Mouse (Mus musculus) myocyte (in vitro differentiated cells): Measurements from ENCODE around the gene Dhdds.

Experiments used
- CEBPB ChIP-seq: IDR thresholded peaks from 2 replicates; pipeline ENCODE4 v1.6.1; 2011; ENCODE audit warnings: mild to moderate bottlenecking, moderate library complexity; ENCODE audit not compliant: poor library complexity, insufficient read depth, severe bottlenecking
- E2F4 ChIP-seq: IDR thresholded peaks from one replicate; pipeline ENCODE4 v1.6.1; 2011; ENCODE audit warnings: mild to moderate bottlenecking, control low read depth, moderate library complexity; ENCODE audit not compliant: insufficient read depth
- MAX ChIP-seq: IDR thresholded peaks from one replicate; pipeline ENCODE4 v1.6.1; 2011; ENCODE audit warnings: low read depth, mild to moderate bottlenecking, control low read depth
- MYOD1 ChIP-seq, 3 experiments: IDR thresholded peaks; one replicate each; pipeline ENCODE4 v1.6.1; 2011; ENCODE audit warnings: control low read depth in 2 of 3, low read depth in 2 of 3, mild to moderate bottlenecking in 2 of 3, moderate library complexity in 1 of 3; ENCODE audit not compliant: insufficient read length in 2 of 3, control insufficient read depth in 1 of 3
- MYOG ChIP-seq, 3 experiments: IDR thresholded peaks; one replicate each; pipeline ENCODE4 v1.6.1; 2011; ENCODE audit warnings: control low read depth in 2 of 3, low read depth in 2 of 3, mild to moderate bottlenecking in 2 of 3; ENCODE audit not compliant: insufficient read length in 2 of 3, control insufficient read depth in 1 of 3, insufficient read depth in 1 of 3
- POLR2A ChIP-seq: IDR thresholded peaks from one replicate; pipeline ENCODE4 v1.6.1; 2011; ENCODE audit warnings: low read depth, mild to moderate bottlenecking, control low read depth, moderate library complexity; ENCODE audit not compliant: insufficient read length
- POLR2AphosphoS2 ChIP-seq: IDR thresholded peaks from one replicate; pipeline ENCODE4 v1.6.1; 2011; ENCODE audit warnings: low read depth, control low read depth; ENCODE audit not compliant: insufficient read length
- TCF12 ChIP-seq: IDR thresholded peaks from one replicate; pipeline ENCODE4 v1.6.1; 2011; ENCODE audit warnings: mild to moderate bottlenecking, control low read depth; ENCODE audit not compliant: poor library complexity, insufficient read depth, severe bottlenecking
- TCF3 ChIP-seq: IDR thresholded peaks from one replicate; pipeline ENCODE4 v1.6.1; 2011; ENCODE audit warnings: low read depth, control low read depth; ENCODE audit not compliant: insufficient read length
- USF1 ChIP-seq: IDR thresholded peaks from one replicate; pipeline ENCODE4 v1.6.1; 2011; ENCODE audit warnings: low read depth, mild to moderate bottlenecking, control low read depth, moderate library complexity

- TF ChIP-seq POLR2A (no peak), POLR2AphosphoS2 (no peak), CEBPB (no peak), E2F4 (no peak), MAX (no peak), USF1 (no peak), MYOG (IDR thresholded peaks at IDR 0.05; ENCODE audit: control insufficient read depth in 1 of 3, insufficient read depth in 1 of 3, insufficient read length in 2 of 3, low read depth in 2 of 3) (no peak), TCF12 (no peak), TCF3 (no peak), MYOD1 (IDR thresholded peaks at IDR 0.05; ENCODE audit: control insufficient read depth in 1 of 3, insufficient read length in 2 of 3, low read depth in 2 of 3) (no peak)
These were observed 2.2 kb upstream of the Dhdds start for GRCm38 (mm10) chr4:134002903-134003302.
